Mouse (Mus musculus) testis, postnatal 10 days (tissue): Measurements from ENCODE around the gene Olfr1161.
"Not testable (repeated sequence)": the region's sequence is repeated elsewhere in the genome, so short reads cannot be mapped to it uniquely, and the experiment has no call there.

Source experiments
- DNase-seq: peaks from one replicate; pipeline ENCODE4 v3.0.0; 2021; ENCODE audit warnings: low spot score

The Olfr1161 gene

GRCm38 (mm10) chr2:88022474-88022873 lies at the start of gene Olfr1161:
Olfr1161 (plus strand) TSS chr2:88022774.
- DNase-seq: not testable (repeated sequence)

DNA sequence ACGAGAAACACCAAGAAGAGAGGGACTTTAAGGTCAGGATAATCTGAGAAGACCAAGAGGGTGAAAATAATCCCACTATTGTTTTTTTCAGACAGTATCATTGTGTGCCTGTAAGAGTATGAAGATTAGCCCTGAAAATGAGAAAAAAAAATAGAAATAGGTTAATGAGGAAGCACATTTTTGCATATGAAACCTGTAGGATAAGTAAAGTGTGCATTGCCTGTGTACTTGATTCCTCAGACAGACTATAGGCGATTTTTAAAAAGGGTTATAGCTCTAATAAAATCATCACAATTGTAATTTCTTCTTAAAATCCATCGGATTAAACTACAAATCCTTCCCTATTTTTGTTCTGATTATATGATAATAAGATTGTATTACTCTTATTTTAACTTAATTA lies 48.0 kb upstream of the Olfr1161 start, which contains the start of gene Olfr74:
Gene Olfr74 (minus strand): TSS at position 101 of the 400 bp plus-strand sequence.
- no peak for DNase-seq

GRCm38 (mm10) chr2:87989813-87990212 lies 32.8 kb upstream of the Olfr1161 start, which contains the start of gene Olfr1158:
Olfr1158 (plus strand) TSS chr2:87990113.
- DNase-seq: no peak

GRCm38 (mm10) chr2:88007515-88008318 lies 14.9 kb upstream of the Olfr1161 start, which contains the start of gene Olfr1160:
Olfr1160 (minus strand) TSS chr2:88008268.
- DNase-seq: no peak

GRCm38 (mm10) chr2:88037599-88037998 lies 15.0 kb downstream of the Olfr1161 start, which contains the start of gene Olfr73:
Olfr73 (minus strand) TSS chr2:88037699.
- DNase-seq: no peak

DNA sequence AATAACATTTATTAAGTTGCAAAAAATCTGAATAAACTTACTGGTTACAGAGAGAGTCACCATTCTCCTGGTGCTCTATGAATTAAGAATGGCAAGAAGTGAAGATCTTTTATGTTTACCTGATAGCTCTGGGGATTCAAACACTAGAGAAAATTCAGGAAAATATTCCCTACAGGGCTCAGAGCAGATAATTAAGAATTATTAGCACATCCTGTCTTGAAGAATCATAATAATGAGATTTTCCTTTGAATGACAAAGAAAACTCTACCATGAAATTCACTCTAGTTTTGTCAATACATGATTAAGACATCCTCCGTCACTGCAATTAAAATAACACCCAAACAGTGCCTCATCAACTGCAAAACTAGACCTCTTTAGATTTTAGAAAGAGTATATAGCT lies 28.5 kb downstream of the Olfr1161 start, which contains the start of gene Olfr1162:
Gene Olfr1162 (minus strand): TSS at position 101 of the 400 bp plus-strand sequence.
- DNase-seq: no peak

DNA sequence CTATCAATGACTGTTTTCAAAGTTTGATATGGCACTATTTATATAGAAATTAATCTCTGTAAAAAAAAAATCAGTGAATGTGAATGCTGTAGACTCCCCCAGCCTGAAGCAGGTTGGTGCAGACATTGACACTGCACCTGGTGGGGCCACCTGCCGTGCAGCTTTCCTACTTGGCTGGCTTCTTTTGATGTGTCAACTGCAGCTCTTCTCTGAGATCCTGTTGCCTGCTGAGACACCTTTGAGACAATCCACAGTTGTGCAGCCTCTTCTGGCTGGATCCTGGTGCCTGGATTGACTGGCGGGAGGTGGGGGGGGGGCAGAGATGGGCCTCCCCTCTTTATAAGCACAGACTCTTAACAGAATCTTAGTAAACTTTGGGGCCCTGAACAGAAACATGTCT lies 41.0 kb downstream of the Olfr1161 start:
- no peak for DNase-seq

DNA sequence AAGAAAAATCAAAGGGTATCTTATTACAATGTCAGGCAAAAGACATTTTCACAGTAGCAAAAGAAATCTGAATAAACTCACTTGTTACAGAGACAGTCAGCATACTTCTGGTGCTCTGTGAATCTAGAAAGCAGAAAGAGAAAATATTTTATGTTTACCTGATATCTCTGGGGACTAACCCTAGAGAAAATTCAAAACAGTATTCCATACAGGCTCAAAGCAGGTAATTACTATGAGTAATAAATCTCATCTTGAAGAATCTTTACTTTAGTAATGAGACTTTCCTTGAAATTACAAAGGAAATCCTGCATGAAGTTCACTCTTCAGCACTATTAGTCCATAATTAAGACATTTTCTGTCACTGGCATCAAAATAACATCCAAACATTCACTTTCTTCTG lies 49.2 kb downstream of the Olfr1161 start, which contains the start of gene Olfr1163:
Gene Olfr1163 (minus strand): TSS at position 101 of the 400 bp plus-strand sequence.
- no peak for DNase-seq
